Mouse (Mus musculus) neural tube, embryonic 14.5 days (tissue): ENCODE measurements around the gene A730015C16Rik. TPM values are rescaled to one million over a fixed set of nuclear protein-coding genes. Genes with fewer than 3 reads are reported as not detected.

Experiments used
- ATAC-seq: fragments of 200-750 bp; cut with Nextera tagmentation; 2 replicates; pipeline ENCODE4 v1.8.0; 2017; ENCODE audit warnings: low read depth, mild to moderate bottlenecking, moderate TSS enrichment, moderate library complexity
- H3K27ac ChIP-seq: fragments of 300-500 bp; sonication (generic); 2 replicates; pipeline ENCODE4 v1.5.1; 2014; ENCODE audit warnings: low read depth, mild to moderate bottlenecking, control low read depth, low read length, moderate library complexity, mixed read lengths
- H3K27me3 ChIP-seq: fragments of 300-500 bp; sonication (generic); 2 replicates; pipeline ENCODE4 v1.6.1; 2014; ENCODE audit warnings: low read length; ENCODE audit not compliant: control insufficient read depth, insufficient read depth
- H3K36me3 ChIP-seq: fragments of 300-500 bp; sonication (generic); 2 replicates; pipeline ENCODE4 v1.6.1; 2014; ENCODE audit warnings: low read length, mixed read lengths; ENCODE audit not compliant: control insufficient read depth, insufficient read depth
- H3K4me1 ChIP-seq: fragments of 300-500 bp; sonication (generic); 2 replicates; pipeline ENCODE4 v1.6.1; 2014; ENCODE audit warnings: low read length; ENCODE audit not compliant: control insufficient read depth, insufficient read depth
- H3K4me2 ChIP-seq: fragments of 300-500 bp; sonication (generic); 2 replicates; pipeline ENCODE4 v1.6.1; 2014; ENCODE audit warnings: mild to moderate bottlenecking, low read depth, low read length, control low read depth
- H3K4me3 ChIP-seq: fragments of 300-500 bp; sonication (generic); 2 replicates; pipeline ENCODE4 v1.5.1; 2014; ENCODE audit warnings: low read depth, low read length, control low read depth, mixed read lengths
- H3K9ac ChIP-seq: fragments of 300-500 bp; sonication (generic); replicated peaks from 2 replicates; pipeline ENCODE4 v1.6.1; 2014; ENCODE audit warnings: low read depth, mild to moderate bottlenecking, control low read depth, low read length, mixed read lengths
- H3K9me3 ChIP-seq: fragments of 300-500 bp; sonication (generic); 2 replicates; pipeline ENCODE4 v1.6.1; 2016; ENCODE audit warnings: low read length; ENCODE audit not compliant: control insufficient read depth
- WGBS: fragments of 180-500 bp; shearing (Covaris S2); extraction: QIAGEN DNeasy Blood & Tissue Kit; methylation state at CpG from one replicate; pipeline ENCODE4 v1.1.7; 2014; 5-methylcytosine and 5-hydroxymethylcytosine counted together
- polyA plus RNA-seq: library from polyadenylated mRNA; unstranded; fragments of >200 nt; fragmentation: Nextera tagmentation; extraction: Ambion mirVana; gene quantifications from 2 replicates; pipeline ENCODE4 v1.2.1, GENCODE M21; 2014

Gene A730015C16Rik
- polyA plus RNA-seq, 1 experiment from 2014 or later: 0.60 TPM

GRCm38 (mm10) chr4:108798083-108798830, 50.2 kb downstream of the A730015C16Rik start:
- no peak; the same call in 1 of the 2 replicates for ATAC-seq
- H3K9ac ChIP-seq: no peak overlapping the region
- H3K4me3 ChIP-seq: no peak overlapping the region

More at GRCm38 (mm10) chr4:108798083-108798830, 50.2 kb downstream of the A730015C16Rik start:
- H3K9me3 ChIP-seq: no peaks in the 10 kb centered on the region
- no peaks in the 10 kb centered on the region for H3K27me3 ChIP-seq
- no peaks in the 10 kb centered on the region for H3K36me3 ChIP-seq
- no peak overlapping the region for H3K4me2 ChIP-seq
- 62% methylated on average over 2 of the region's 2 CpGs for WGBS
- no peaks in the 10 kb centered on the region for H3K4me1 ChIP-seq
- H3K27ac ChIP-seq: no peak overlapping the region

Other genes with a start within 250 kb of the A730015C16Rik start
- gene Cc2d1b, start 228.7 kb downstream of the A730015C16Rik start, polyA plus RNA-seq: 16.5 and 23.0 TPM in 2 replicates
- 2.5 and 4.7 TPM in 2 replicates for gene 3110021N24Rik, start 129.0 kb downstream of the A730015C16Rik start, polyA plus RNA-seq
- gene Zfyve9, start 67.8 kb downstream of the A730015C16Rik start, polyA plus RNA-seq: 7.7 and 14.5 TPM in 2 replicates
- 194 and 196 TPM in 2 replicates for gene Btf3l4, start 15.0 kb downstream of the A730015C16Rik start, polyA plus RNA-seq
- 75.7 and 82.3 TPM in 2 replicates for gene Txndc12, start 14.0 kb downstream of the A730015C16Rik start, polyA plus RNA-seq
- 24.7 and 27.8 TPM in 2 replicates for gene Kti12, start 834 bp downstream of the A730015C16Rik start, polyA plus RNA-seq
- 141 and 213 TPM in 2 replicates for gene Rab3b, start 30.4 kb upstream of the A730015C16Rik start, polyA plus RNA-seq
- gene Nrd1, start 152.0 kb upstream of the A730015C16Rik start, polyA plus RNA-seq: 67.4 and 72.6 TPM in 2 replicates